Mouse (Mus musculus): ENCODE data around the gene Lman1l. TPM values are rescaled to one million over a fixed set of nuclear protein-coding genes. Genes with fewer than 3 reads are reported as not detected.

The Lman1l gene
- total RNA-seq, 2 experiments from 2014 or later, result not detected

GRCm38 (mm10) chr9:57593454-57594173, 27.0 kb downstream of the Lman1l start:
- ATAC-seq (ENCODE audit: poor library complexity, severe bottlenecking), result no peak

- ATAC-seq (ENCODE audit: poor library complexity, severe bottlenecking), result no peak
Measured at GRCm38 (mm10) chr9:57590726-57591125, 29.8 kb downstream of the Lman1l start.

GRCm38 (mm10) chr9:57589224-57590126, 31.1 kb downstream of the Lman1l start, which contains the start of gene Ulk3:
Gene Ulk3, plus strand, starts transcription at chr9:57589452.
- ATAC-seq (ENCODE audit: poor library complexity, severe bottlenecking), result peak; percentile 90

- no peak for ATAC-seq (ENCODE audit: poor library complexity, severe bottlenecking)
Measured at GRCm38 (mm10) chr9:57584991-57585390, 35.6 kb downstream of the Lman1l start.

GRCm38 (mm10) chr9:57577144-57577849, 43.3 kb downstream of the Lman1l start:
- peak; percentile 82 for ATAC-seq (ENCODE audit: poor library complexity, severe bottlenecking)

- no peak for ATAC-seq (ENCODE audit: poor library complexity, severe bottlenecking)
Measured at GRCm38 (mm10) chr9:57575577-57575976, 45.0 kb downstream of the Lman1l start.

GRCm38 (mm10) chr9:57574397-57574796, 46.2 kb downstream of the Lman1l start:
- no peak for ATAC-seq (ENCODE audit: poor library complexity, severe bottlenecking)

- no peak for ATAC-seq (ENCODE audit: poor library complexity, severe bottlenecking)
Measured at GRCm38 (mm10) chr9:57568500-57568899, 52.1 kb downstream of the Lman1l start.

GRCm38 (mm10) chr9:57566846-57567245, 53.7 kb downstream of the Lman1l start:
- no peak for ATAC-seq (ENCODE audit: poor library complexity, severe bottlenecking)

- ATAC-seq (ENCODE audit: poor library complexity, severe bottlenecking), result peak; percentile 58
Measured at GRCm38 (mm10) chr9:57565741-57566221, 54.8 kb downstream of the Lman1l start.

GRCm38 (mm10) chr9:57564609-57565008, 56.0 kb downstream of the Lman1l start:
- no peak for ATAC-seq (ENCODE audit: poor library complexity, severe bottlenecking)

GRCm38 (mm10) chr9:57562896-57563372, 57.6 kb downstream of the Lman1l start:
- ATAC-seq (ENCODE audit: poor library complexity, severe bottlenecking), result no peak

GRCm38 (mm10) chr9:57561711-57562099, 58.9 kb downstream of the Lman1l start:
- peak; percentile 30 for ATAC-seq (ENCODE audit: poor library complexity, severe bottlenecking)

- peak; percentile 83 for ATAC-seq (ENCODE audit: poor library complexity, severe bottlenecking)
Measured at GRCm38 (mm10) chr9:57560861-57561710, 59.5 kb downstream of the Lman1l start, which contains the start of gene Scamp2. Gene Scamp2, plus strand, starts transcription at chr9:57560943.

GRCm38 (mm10) chr9:57560263-57560662, 60.3 kb downstream of the Lman1l start:
- no peak for ATAC-seq (ENCODE audit: poor library complexity, severe bottlenecking)

- no peak for ATAC-seq (ENCODE audit: poor library complexity, severe bottlenecking)
Measured at GRCm38 (mm10) chr9:57559568-57559967, 61.0 kb downstream of the Lman1l start.

GRCm38 (mm10) chr9:57558625-57559024, 61.9 kb downstream of the Lman1l start:
- ATAC-seq (ENCODE audit: poor library complexity, severe bottlenecking), result no peak

- ATAC-seq (ENCODE audit: poor library complexity, severe bottlenecking), result no peak
Measured at GRCm38 (mm10) chr9:57557215-57557614, 63.4 kb downstream of the Lman1l start.
